Mouse (Mus musculus) common myeloid progenitor, adult 5-6 weeks (primary cell): ENCODE results near the gene Arid3b. TPM values are rescaled to one million over a fixed set of nuclear protein-coding genes. Genes with fewer than 3 reads are reported as not detected.

ENCODE experiments used
- ATAC-seq: replicated peaks from 2 replicates; pipeline ENCODE4 v1.8.0; 2016; ENCODE audit warnings: low read depth, mild to moderate bottlenecking, moderate TSS enrichment, inconsistent platforms; ENCODE audit not compliant: poor library complexity, severe bottlenecking
- total RNA-seq: library from RNA; stranded (forward); fragments of 200-1000, 187-1606 nt; gene quantifications from 2 replicates; pipeline ENCODE4 v1.2.3, GENCODE M21; 2017

Gene Arid3b
- total RNA-seq, 1 experiment from 2014 or later: 1.9 TPM

- ATAC-seq: peak; percentile 84
These were observed 5.1 kb downstream of the Arid3b start for GRCm38 (mm10) chr9:57831267-57832082.

- ATAC-seq: no peak
These were observed 6.6 kb downstream of the Arid3b start for GRCm38 (mm10) chr9:57829812-57830557.

DNA sequence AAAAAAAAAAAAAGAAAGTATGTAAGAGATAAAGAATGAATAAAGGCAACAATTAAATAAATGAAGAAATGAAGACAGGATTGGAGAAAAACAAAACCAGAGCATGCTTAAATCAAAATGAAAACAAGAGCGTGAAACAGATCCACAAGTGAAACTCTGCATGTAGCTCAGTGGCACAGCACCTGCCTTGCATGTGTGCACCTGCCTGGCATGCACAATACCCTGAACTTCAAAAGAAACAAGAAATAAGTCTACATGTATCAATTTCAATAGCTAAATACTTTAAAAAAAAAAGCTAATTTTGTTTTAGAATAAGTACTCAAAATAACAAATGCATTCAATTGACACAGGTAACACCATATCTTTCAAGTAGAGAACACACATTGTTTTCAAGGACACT is 13.2 kb downstream of the Arid3b start:
- no peak for ATAC-seq

- no peak for ATAC-seq
These were observed 13.8 kb downstream of the Arid3b start for GRCm38 (mm10) chr9:57822812-57823211.

GRCm38 (mm10) chr9:57820186-57821080 is 16.2 kb downstream of the Arid3b start:
- peak; percentile 91 for ATAC-seq

- no peak for ATAC-seq
These were observed 19.3 kb downstream of the Arid3b start for GRCm38 (mm10) chr9:57817220-57817667.

DNA sequence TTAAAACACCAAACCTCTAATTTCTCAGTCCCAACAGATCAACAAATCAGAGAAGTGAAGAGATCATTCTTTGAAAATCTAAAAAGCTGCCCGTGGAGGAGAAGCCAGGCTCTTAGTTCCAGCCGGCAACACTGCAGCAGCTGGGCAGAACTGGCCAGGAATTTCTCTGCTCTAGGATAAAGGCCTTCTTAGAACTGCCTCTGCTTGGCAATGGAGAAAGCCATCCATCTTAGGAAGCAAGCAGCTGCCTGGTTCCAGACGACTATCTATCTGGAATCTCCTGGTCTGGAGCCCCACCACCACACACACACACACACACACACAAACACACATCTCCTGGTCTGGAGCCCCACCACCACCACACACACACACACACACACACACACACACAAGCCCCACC is 21.7 kb downstream of the Arid3b start:
- ATAC-seq: no peak

DNA sequence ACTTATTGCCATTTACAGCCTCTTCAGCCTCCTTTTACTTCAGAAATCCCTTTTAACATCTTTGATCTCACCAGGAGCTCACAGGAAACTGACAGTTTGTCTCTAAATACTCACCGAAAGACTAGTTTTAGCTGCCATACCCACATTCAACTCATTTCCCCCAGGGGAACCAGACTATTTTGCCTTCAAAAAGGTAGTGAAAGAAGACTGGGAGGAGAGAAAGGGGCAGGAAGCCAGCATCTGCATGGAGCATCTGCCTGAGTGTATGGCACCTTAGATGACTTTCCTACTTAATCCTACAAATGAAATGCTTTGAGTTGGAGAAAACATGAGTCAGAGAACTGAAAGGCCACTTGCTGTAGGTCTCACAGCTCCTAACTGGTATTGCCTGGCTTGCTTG is 22.6 kb downstream of the Arid3b start:
- no peak for ATAC-seq

DNA sequence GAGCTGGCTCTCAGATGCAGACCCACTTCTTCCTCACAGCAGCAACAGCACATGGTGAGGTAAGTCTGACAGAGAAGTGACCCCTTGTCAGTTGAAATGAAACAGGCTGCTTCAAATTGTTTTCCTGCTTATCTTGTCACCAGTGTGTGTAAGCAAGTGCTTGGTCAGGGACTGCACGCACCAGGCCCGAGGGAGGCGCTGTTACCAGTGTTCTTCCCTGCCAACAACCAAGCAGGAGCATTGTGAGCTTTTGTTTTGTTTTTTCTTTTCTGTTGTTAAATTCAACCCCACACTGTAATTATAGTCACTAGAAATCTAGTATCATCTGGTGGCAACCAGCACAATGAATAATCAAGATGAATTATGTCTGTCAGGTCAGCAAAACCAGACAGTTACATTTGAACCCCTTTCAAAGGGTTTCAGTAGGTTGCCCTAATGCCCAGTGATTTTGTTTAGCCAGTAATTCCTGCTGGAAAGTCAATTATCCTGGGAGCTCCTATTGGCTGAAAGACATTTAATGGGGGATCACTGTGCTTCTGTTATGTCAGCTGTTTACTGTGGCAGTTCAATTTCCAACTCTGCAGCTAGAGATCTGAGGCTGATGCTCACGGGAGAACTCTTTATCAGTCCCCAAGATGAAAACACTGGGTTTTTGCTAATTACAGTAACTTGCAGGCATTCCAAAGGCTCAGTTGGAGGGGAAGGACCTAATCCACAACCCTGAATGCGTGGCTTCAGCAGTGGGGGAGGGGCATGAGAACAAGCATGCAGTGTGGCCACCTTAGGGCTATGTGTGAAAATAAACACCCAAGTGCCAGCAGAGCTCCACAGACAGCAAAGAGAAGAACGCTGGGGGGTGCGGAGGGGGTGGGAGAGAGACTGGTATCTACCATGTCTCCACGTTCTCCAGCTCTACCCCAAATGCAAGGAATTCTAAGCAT is 24.5 kb downstream of the Arid3b start:
- no peak for ATAC-seq

GRCm38 (mm10) chr9:57810691-57811090 is 25.9 kb downstream of the Arid3b start:
- ATAC-seq: no peak

DNA sequence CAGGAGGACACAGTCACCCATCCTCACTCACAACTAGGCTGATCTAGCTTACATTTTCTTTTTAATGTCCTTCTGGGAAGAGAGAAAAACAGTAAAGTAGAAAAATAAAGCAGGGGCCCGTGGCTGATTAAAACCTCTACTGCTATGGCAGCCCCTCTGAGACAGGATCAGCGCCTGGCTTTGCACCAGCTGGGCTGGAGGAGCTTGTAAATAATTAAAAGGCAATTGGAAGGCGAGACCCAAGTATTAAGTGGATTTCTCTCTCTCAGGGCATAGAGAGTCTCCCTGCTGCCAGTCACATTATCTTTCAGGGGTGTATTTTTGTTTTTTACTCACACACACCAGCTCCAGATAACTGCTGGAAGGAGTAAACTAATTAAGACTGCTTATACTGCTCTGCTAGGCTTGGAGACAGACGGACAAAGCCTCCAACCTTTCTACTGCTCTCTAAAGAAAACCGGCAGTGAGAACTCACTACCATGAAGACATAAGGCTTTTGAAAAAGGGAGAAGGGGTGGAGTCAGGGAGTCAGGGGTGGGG is 27.8 kb downstream of the Arid3b start:
- ATAC-seq: no peak

- no peak for ATAC-seq
These were observed 29.4 kb downstream of the Arid3b start for GRCm38 (mm10) chr9:57807174-57807651.

GRCm38 (mm10) chr9:57806066-57806481 is 30.5 kb downstream of the Arid3b start:
- ATAC-seq: no peak

- 0 out of 2 replicates have a peak, but pooled peaks have one; percentile 40 for ATAC-seq
These were observed 31.4 kb downstream of the Arid3b start for GRCm38 (mm10) chr9:57805087-57805737.

GRCm38 (mm10) chr9:57803839-57804238 is 32.8 kb downstream of the Arid3b start:
- ATAC-seq: no peak

DNA sequence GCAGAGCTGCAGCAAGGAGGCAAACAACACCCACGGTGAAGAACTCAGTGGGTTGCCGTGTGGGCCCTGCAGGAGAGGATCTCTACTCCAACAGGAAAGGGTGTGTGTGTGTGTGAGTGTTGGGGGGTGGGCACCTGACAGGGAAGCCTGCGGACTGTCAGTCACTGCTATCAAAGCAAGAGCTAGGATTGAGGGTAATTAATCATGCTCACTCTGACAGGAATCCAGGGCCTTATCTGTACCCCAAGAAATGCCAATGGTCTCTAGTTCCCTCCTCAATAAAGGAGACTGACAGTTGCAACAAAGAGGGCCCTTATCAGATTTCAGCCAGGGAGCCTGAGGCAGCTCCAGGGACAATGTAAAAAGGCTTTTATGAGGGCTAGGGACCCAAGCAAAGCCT is 33.5 kb downstream of the Arid3b start:
- ATAC-seq: no peak

GRCm38 (mm10) chr9:57800325-57800975 is 36.1 kb downstream of the Arid3b start:
- peak; percentile 63 for ATAC-seq
